Mouse (Mus musculus): Measurements from ENCODE around the gene E2f6. TPM values are rescaled to one million over a fixed set of nuclear protein-coding genes. Genes with fewer than 3 reads are reported as not detected.

E2f6 gene
- total RNA-seq, 2 experiments from 2014 or later: 139 to 159 TPM

DNA sequence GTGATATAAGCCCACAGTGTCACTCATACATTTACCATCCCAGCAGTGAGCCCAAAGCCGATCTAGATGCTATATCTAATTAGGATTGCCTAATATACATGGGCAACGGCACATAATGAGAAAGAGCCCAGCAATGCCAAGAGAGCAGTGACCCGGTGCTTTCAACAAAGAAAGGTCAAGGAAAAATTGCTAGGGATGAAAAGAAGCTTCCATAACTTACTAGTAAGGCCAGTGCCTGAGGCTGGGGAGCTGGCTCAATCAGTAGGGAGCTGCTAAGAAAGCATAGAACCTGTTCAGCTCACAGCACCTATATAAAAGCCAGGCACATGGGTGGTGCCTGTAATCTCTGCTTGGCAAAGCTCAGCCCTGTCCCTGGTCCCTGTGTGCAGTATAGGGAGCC lies 30.4 kb upstream of the E2f6 start:
- intact Hi-C loops (cut with DNase I): no loop called here
- Histone ChIP-seq H3K4me3 (no peak overlapping the region), H3K27ac (no peak overlapping the region)
- TF ChIP-seq CTCF (IDR thresholded peaks at IDR 0.05): no peak
- no peak for DNase-seq

DNA sequence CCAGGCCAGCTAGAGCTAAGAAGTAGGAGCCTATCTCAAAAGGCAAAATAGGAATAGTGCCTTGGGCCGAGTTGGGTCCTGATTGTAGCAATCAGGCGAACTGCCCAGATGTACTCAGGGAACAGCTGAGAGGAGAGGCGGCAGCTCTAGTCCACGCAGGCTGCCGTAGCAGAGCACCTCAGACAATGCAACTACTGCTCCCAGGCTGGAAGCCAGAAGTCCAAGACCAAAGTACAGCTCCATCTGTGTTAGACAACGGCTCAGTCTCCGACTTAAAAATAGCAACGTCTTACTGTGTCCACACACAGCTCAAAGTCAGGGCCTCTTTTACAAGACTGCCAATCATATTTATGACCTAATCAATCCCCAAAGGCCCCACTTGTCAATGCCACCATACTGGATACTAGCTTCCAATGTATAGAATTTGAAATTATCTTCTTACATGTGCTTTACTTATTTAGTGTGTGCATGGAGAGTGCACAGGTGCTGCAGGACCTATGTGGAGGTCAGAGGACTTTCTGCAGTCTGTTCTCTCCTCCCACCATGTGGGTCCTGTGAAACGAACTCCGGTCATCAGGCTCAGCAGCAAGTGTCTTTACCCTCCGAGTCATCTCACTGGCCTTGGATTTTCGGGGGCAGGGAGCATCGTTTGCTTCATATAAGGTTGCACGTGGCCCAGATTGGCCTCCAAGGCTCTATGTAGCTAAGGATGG lies 29.6 kb upstream of the E2f6 start:
- H3K27ac ChIP-seq: no peak overlapping the region
- no peak for TF ChIP-seq CTCF (IDR thresholded peaks at IDR 0.05)
- intact Hi-C loops (cut with DNase I): no loop called here
- DNase-seq: no peak
- no peak overlapping the region for H3K4me3 ChIP-seq

DNA sequence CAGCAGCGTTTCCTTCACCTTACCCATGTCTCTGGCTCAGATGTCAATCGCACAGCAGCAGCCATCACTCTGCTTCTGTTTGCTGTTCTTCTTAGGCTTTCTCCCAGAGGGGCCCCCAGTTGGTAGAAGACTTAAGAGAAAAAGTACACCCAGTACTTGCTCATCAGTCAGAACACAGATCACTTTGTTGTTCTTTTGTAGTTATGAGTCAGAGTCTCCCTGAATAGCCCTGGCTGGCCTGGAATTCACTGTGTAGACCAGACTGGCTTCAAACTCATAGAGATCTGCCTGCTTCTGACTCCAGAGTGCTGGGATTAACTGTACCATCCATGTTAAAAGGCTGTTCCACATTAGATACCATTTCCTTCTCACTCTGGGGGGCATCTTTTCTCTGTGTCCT lies 22.2 kb upstream of the E2f6 start:
- no peak for TF ChIP-seq CTCF (IDR thresholded peaks at IDR 0.05)
- H3K4me3 ChIP-seq: no peak overlapping the region
- DNase-seq: no peak
- no peak overlapping the region for H3K27ac ChIP-seq
- intact Hi-C loops (cut with DNase I): no loop called here

DNA sequence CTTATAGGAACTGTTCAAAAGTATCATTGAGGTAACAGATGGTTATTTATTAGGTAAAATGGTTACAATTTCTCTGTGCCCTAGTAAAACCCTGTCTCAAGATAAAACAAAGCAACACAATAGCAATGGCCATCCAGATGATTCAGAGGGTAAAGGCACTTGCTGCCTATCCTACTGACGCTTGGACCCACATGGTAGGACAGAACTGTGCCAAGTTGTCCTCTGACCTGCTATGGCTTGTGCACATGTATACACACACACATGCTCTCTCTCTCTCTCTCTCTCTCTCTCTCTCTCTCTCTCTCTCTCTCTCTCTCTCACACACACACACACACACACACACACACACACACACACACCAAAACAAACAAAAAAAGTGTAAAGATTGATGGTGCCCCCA lies 21.6 kb upstream of the E2f6 start:
- TF ChIP-seq CTCF (IDR thresholded peaks at IDR 0.05): no peak
- intact Hi-C loops (cut with DNase I): no loop called here
- H3K27ac ChIP-seq: no peak overlapping the region

DNA sequence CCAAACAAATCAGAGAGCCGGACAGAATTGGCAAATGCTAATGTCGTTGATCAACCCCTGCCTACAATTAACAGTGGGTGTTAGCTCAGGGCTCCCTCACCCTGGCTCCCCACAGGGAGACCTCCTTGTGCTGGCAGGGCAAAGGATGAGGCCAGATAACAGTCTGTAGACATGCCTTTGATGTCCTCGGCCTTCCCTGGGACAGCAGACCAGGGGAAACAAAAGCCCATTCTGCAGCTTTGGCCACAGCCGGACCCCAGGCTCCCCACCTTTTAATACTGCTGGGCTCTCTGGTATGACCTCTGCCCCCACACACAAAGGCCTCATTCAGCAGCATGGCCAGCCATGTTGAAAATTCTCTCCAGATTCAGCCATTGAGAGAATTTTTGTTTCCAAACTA lies 21.0 kb upstream of the E2f6 start:
- no peak overlapping the region for H3K4me3 ChIP-seq
- intact Hi-C loops (cut with DNase I): no loop called here
- DNase-seq: no peak
- H3K27ac ChIP-seq: no peak overlapping the region
- TF ChIP-seq CTCF (IDR thresholded peaks at IDR 0.05): no peak

More for the DNA sequence above, 21.6 kb upstream of the E2f6 start:
- no peak for DNase-seq
- H3K4me3 ChIP-seq: no peak overlapping the region

DNA sequence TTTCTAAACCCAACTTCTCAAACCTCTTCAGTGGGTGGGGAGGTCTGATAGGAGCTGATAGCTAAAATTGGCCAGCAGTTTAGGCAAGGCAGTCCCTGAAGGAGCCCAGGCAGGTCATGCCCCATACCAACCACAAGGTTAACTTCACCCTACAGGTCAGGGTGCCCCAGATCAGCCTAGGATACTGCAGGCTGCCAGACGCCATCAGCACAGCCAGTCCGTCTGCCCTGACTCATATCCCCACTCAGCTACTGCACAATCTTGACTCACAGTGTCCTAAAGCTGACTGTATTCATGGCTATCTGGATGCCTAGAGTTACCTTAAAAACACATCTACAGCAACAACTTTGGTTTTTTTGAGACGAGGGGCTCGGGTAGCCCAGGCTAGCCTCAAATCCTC lies 20.3 kb upstream of the E2f6 start:
- Histone ChIP-seq H3K4me3 (no peak overlapping the region), H3K27ac (no peak overlapping the region)
- no peak for DNase-seq
- intact Hi-C loops (cut with DNase I): no loop called here
- TF ChIP-seq CTCF (IDR thresholded peaks at IDR 0.05): no peak

DNA sequence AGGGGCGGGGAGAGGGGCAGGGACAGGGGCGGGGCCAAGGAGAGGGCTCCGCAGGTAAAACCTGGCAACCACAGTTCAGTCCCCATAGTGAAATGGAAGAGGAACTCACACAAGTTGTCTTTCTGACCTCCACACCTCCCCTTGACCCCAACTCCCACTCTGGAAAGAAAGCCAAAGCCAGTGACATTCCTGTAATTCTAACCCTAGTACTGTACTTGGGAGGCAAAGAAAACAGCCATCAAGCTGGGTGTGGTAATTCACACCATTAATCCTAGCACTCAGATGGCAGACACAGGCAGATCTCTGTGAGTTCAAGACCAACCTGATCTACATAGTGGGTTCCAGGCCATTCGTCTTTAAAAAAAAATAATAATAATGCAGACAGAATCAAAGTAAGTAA lies 17.4 kb upstream of the E2f6 start:
- Histone ChIP-seq H3K27ac (no peak overlapping the region), H3K4me3 (no peak overlapping the region)
- no peak for DNase-seq
- no peak for TF ChIP-seq CTCF (IDR thresholded peaks at IDR 0.05)
- intact Hi-C loops (cut with DNase I): no loop called here

DNA sequence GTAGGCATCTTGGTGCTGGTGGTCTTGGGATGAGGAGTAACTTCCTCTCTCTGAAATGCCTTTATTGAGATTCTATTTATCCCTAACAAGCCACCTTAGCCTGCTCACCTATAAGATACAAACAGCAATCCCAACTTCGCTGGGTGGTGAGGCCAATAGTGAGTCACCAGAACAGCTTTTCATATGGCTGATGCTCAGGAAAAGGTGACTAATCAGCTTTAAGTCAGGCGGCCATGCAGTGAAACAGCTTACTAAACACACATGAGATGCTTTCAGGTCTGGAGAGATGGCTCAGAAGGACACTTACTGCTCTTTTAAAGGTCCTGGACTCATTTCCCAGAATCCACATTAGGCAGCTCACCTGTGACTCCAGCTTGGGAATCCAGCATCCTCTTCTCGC lies 15.0 kb upstream of the E2f6 start:
- Histone ChIP-seq H3K27ac (no peak overlapping the region), H3K4me3 (no peak overlapping the region)
- no peak for DNase-seq
- TF ChIP-seq CTCF (IDR thresholded peaks at IDR 0.05): no peak
- intact Hi-C loops (cut with DNase I): no loop called here

DNA sequence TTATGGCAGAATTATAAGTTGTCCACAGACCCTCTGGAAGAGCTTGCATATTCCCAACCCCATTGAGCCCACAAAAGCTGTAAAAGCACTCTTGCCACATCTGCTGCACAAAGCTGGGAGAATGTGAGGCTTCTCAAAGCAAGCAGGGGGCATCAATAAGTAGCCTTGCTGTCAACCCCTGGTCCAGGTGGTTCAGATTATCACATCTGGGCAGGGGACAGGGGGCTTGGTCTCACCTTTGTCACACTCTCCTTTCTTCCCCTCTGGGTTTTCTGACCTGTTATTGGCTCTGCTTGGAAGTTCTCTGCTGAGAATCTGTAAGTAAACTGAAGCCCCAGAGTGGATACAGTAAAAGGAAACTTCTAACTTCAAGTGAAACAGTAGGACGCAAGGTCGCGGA lies 11.9 kb upstream of the E2f6 start:
- intact Hi-C loops (cut with DNase I): no loop called here
- Histone ChIP-seq H3K4me3 (no peak overlapping the region), H3K27ac (no peak overlapping the region)
- no peak for DNase-seq
- no peak for TF ChIP-seq CTCF (IDR thresholded peaks at IDR 0.05)

DNA sequence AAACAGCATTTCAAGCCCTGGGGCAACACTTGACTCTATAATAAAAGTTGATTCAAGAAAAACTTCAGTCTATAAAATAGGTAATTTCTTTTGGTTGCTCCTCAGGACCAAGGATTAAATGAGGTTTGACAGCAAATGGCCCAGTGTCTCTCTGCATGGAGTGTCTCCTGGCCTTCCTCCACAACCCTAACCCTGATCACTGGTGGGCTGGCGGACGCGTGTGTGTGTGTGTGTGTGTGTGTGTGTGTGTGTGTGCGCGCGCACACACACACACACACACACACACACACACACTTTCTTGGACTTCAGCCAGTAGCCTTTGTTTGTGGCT lies 10.9 kb upstream of the E2f6 start:
- TF ChIP-seq CTCF (IDR thresholded peaks at IDR 0.05): no peak
- DNase-seq: no peak
- H3K27ac ChIP-seq: no peak overlapping the region
- intact Hi-C loops (cut with DNase I): loop anchor here (5.0 kb wide), 1 partner anchor 43 kb away; no protein-coding TSS in a partner anchor
- peak overlapping the region; percentile 69 for H3K4me3 ChIP-seq

DNA sequence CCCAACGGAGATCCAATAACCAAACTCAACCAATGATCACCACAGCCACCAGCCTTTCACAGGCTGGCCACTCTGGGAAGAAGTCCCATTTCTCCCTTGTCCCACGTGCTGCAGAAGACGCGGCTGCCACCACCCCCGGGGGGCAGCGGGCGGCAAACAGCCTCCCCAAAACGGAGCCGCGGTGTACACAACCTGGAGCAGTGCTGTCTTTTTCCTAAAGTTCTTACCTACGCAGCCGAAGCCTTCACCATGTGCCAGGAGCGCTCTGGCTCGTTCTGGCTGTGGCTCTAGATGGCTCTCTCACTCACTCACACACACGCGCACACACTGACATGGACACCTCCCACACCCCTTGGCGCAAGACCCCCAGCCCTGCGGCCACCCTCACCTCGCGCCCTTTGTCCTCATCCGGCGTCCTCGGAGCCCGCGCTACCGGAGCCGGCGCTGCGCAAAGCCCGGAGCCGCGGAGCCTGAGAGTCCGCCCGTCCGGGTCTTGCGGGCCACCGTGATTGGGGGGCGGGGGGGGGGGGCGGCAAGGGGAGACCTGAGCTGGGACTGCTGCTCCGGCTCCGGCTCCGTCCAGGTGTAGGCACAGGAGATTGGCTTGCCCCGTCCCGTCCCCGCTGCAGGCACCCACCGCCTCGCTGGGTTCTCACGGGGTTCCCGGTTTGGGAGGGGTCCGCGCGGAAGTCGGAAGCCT lies 10.4 kb upstream of the E2f6 start, which contains the start of gene Greb1:
Gene Greb1 (minus strand): TSS at position 628 of the 700 bp plus-strand sequence.
- Histone ChIP-seq H3K27ac (peak within 1 kb of the TSS; percentile 8; the same call in 1 of the 2 replicates), H3K4me3 (peak within 1 kb of the TSS; percentile 69)
- no peak for TF ChIP-seq CTCF (IDR thresholded peaks at IDR 0.05)
- peak; percentile 35 for DNase-seq
- intact Hi-C loops (cut with DNase I): loop anchor here (5.0 kb wide), 1 partner anchor 43 kb away; no protein-coding TSS in a partner anchor

DNA sequence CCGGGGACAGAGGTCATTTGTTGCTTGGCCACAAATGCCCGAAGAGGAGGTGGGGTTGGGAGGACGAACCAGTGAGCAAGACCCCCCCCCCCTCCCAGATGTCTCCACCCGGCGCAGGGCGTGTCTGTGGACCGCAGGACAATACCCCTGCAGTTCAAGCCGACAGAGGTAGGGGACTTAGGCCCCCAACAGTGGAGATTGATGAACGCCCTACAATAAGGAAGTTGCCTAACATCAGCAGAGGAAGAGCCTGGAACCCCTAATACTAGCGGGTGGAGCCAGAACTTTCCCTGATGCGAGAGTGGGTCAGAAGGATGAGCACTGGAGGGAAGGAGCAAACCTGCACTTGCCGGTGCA lies 9.8 kb upstream of the E2f6 start:
- peak overlapping the region; percentile 69 for H3K4me3 ChIP-seq
- intact Hi-C loops (cut with DNase I): loop anchor here (5.0 kb wide), 1 partner anchor 44 kb away; no protein-coding TSS in a partner anchor
- TF ChIP-seq CTCF (IDR thresholded peaks at IDR 0.05): no peak
- no peak for DNase-seq
- no peak overlapping the region for H3K27ac ChIP-seq

DNA sequence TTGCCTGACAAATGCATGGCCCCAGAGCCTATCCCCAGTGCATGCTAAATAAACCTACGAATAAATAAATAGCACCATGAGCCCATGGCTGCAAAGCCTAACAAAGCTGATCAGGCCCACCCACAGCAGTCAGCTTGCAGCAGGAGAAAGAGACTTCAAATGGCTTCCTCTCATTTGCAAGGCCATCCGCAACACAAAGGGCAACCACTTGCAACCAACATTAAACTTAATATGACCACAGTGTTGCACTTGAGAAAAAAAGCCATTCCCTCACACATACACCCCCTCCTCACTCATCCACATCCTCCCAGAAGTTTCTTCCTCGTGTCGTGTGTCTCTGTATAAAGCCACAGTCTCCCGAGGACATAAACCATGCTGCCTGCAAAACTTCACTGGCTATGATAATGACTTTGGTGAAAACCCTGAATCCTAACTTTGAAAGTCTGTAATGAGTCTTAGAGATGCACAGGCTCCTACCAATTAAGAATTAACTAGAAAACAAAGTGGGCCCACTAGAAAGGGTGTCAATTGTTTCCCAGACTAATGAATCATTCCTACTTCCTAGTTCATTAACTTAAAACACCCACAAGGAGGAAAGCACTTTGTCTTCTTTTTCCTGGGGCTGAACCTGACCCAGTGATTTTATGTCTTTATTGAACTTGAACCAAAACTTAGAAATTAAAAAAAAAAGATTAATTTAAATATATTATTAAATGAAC lies 7.4 kb upstream of the E2f6 start:
- Histone ChIP-seq H3K27ac (no peak overlapping the region), H3K4me3 (no peak overlapping the region)
- TF ChIP-seq CTCF (IDR thresholded peaks at IDR 0.05): no peak
- intact Hi-C loops (cut with DNase I): loop anchor here (5.0 kb wide), 1 partner anchor 46 kb away; no protein-coding TSS in a partner anchor
- DNase-seq: no peak

Data from gastrocnemius, adult 2 months (tissue).